Mouse (Mus musculus) olfactory bulb, adult 2 months (tissue): Measurements from ENCODE around the gene Myrip.

Experiments
- CTCF ChIP-seq: fragments of 200-500 bp; IDR thresholded peaks from 2 replicates; pipeline ENCODE4 v1.5.1; 2012; ENCODE audit warnings: low read depth, mild to moderate bottlenecking, low read length, moderate library complexity; ENCODE audit not compliant: insufficient read depth
- POLR2A ChIP-seq: fragments of 200-500 bp; IDR thresholded peaks from 2 replicates; pipeline ENCODE4 v1.6.1; 2012; ENCODE audit warnings: mild to moderate bottlenecking, low read depth, low read length, moderate library complexity; ENCODE audit not compliant: insufficient read depth

DNA sequence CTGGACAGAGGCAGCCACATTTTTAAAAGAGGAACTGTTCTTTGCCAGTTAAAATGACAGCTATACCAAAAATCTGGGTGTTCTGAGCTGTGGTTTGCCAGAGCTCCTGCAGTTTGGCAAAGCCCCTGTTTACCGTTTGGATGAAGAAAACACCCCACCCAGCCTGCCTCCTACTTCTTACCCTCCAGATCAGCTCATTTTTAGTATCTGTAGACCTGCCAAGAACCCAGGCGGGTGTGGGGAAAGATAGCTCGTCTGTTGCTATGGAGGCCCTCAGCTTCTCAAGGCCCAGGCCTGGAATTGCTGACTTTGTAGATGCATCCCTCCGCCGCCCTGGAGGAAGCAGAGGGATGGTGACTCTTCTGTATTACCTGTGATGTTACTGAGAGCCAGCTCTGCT, 102.3 kb downstream of the Myrip start:
- no peak for TF ChIP-seq CTCF
- no peak for TF ChIP-seq POLR2A
